Mouse (Mus musculus): Measurements from ENCODE around the gene Pigh.

DNA sequence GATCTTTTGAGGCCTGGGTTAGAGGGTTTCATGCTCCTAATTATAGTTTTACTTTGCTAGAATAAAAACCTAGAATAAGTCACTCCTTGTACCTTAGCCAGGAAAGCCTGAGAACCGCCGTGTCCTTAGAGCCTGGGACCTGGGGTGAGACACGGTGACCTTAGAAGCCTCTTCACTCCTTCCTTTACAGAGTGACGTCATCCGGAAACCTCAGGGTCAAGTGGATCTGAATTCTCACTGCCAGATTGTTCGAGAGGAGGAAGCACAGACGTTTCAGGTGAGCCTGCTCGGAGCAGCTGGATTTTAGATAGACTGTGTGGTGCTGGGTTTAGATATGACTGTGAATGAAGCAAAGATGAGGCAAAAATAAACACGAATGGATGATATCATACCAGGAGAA is 23.0 kb downstream of the Pigh start:
- no peak for TF ChIP-seq POLR2A (IDR thresholded peaks at IDR 0.05; ENCODE audit: control insufficient read depth, low read depth, low read length)
- TF ChIP-seq CTCF (IDR thresholded peaks at IDR 0.05; ENCODE audit: control insufficient read depth, insufficient read depth, insufficient replicate concordance, low read depth, low read length) = no peak
